Mouse (Mus musculus): ENCODE results near the gene Trim80.

- no peak for TF ChIP-seq CTCF (conservative IDR thresholded peaks at IDR 0.05; ENCODE audit: low read length)
- TF ChIP-seq POU5F1 (IDR thresholded peaks at IDR 0.05; ENCODE audit: borderline replicate concordance, low read length) = no peak
- TF ChIP-seq NANOG (IDR thresholded peaks at IDR 0.05; ENCODE audit: borderline replicate concordance, low read length) = no peak
These were observed 31.8 kb downstream of the Trim80 start for GRCm38 (mm10) chr11:115472183-115472582.
